Mouse (Mus musculus): ENCODE data around the gene 9130213A22Rik.

DNA sequence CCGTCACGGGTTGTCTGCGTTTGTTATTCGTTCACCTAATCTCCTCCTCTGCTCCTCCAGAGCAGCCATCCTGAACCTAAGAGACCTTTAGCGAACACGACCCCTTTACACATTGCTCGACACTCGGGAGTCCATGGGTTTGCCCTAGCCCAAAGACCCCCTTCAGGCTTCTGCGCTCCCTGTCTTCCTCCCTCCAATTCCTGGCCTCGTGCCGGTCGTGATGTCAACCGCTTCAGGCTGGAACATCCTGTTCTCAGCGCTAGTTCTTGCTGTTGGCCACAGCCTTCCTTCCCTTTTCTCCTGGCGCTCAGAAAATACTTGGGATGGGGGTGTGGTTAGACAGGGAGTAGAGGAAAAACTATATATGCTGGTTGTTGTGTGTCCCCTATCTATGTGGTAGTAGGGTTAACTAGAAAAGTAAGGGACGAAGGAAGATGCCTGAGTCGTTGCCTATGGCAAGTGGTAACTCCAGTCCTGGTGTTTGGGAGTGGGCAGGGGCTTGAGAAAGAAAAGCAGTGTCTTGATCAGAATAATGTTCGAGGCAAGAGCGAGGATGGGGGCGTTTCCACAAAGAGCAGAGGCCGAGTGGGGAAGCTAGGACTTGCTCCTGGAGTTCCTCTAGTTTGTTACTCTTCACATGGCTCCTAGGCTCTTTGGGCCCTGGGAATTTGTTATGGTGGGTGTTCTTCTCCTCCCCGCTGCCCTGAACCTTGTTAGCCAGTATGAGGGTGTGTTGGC is 23.0 kb downstream of the 9130213A22Rik start:
- TF ChIP-seq CTCF (IDR thresholded peaks at IDR 0.05 in 2 of 3, conservative IDR thresholded peaks at IDR 0.05 in 1 of 3; ENCODE audit: control insufficient read depth in 1 of 3, insufficient read depth in 1 of 3, low read depth in 2 of 3, low read length in 3 of 3, poor library complexity in 1 of 3, severe bottlenecking in 1 of 3) (no peak), GATA1 (IDR thresholded peaks at IDR 0.05; ENCODE audit: low read depth, low read length) (no peak), POLR2A (IDR thresholded peaks at IDR 0.05; ENCODE audit: control insufficient read depth in 1 of 2, insufficient read depth in 1 of 2, low read depth in 1 of 2, low read length in 2 of 2, poor library complexity in 1 of 2) (no peak), KAT2A (conservative IDR thresholded peaks at IDR 0.05; ENCODE audit: low read depth, low read length) (no peak), MEF2A (IDR thresholded peaks at IDR 0.05; ENCODE audit: extremely low read depth, insufficient replicate concordance, low read depth, low read length, poor library complexity, severe bottlenecking) (no peak), USF1 (IDR thresholded peaks at IDR 0.05; ENCODE audit: low read depth, low read length) (0 out of 2 replicates have a peak, but pooled peaks have one; percentile 10), ZNF384 (IDR thresholded peaks at IDR 0.05; ENCODE audit: low read depth, low read length) (no peak), EP300 (IDR thresholded peaks at IDR 0.05; ENCODE audit: low read depth in 1 of 2, low read length in 2 of 2) (0 out of 4 replicates have a peak, but pooled peaks have one; percentile 11 to 16)

Data from MEL (cell line).